Mouse (Mus musculus) embryonic fibroblast, embryonic 13.5 days (primary cell): Measurements from ENCODE around the gene Elmsan1.

Source experiments
- CTCF ChIP-seq: IDR thresholded peaks from 2 replicates; pipeline ENCODE4 v1.5.1; 2011; ENCODE audit warnings: mild to moderate bottlenecking, control low read depth, low read length, moderate library complexity, borderline replicate concordance; ENCODE audit not compliant: insufficient read depth
- POLR2A ChIP-seq: IDR thresholded peaks from 2 replicates; pipeline ENCODE4 v1.6.1; 2011; ENCODE audit warnings: low read depth, mild to moderate bottlenecking, control low read depth, low read length, moderate library complexity

DNA sequence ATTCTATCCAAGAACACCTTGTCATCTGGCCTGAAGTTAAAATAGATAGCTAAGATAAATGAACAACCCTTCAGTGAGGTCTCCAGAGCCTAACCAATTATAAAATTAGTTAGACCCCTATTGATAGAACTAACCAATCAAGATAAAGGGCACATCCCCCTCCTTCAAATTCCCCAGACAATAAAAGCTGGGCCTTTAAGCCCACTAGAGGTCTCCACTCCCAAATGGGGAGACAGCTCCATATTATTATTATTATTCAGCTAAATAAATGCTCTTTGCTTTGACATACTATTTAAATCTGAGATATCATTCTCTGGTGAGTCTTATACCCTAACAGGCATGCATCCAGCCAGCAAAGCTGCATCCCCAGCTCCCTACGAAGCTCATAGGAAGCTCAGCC, 108.8 kb downstream of the Elmsan1 start:
- TF ChIP-seq CTCF = no peak
- no peak for TF ChIP-seq POLR2A
